Mouse (Mus musculus): ENCODE measurements at regions not wholly inside any gene's neighbourhood (a gene's known extent, or its start where the extent isn't known, plus 50 kb on each side); places are given as distances from the start of the nearest gene placed in this dataset.

DNA sequence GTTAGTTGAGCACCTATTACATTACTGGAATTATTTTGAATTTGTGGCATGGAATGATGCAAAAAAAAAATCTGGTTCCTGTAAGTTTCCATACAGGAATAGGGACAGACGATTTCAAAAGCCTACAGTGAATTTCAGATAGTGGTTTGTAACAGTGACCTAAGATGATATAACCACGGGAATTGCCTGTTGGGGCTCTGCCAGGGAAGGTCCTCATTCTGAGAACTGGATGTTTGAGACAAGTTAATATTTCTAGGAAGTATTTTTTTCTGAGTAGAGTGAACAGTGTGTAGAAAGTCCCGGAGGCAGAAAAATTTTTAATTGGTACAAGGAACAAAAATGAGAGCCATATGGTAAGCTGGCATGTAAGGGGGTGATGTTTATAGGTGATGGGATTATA lies 171.3 kb upstream of the Prickle1 start:
- no peak for TF ChIP-seq CTCF (IDR thresholded peaks at IDR 0.05; ENCODE audit: extremely low read depth, insufficient read depth, low read length)
- TF ChIP-seq POLR2A (IDR thresholded peaks at IDR 0.05; ENCODE audit: extremely low read depth, insufficient read depth, low read length): no peak
